Mouse (Mus musculus) cerebellum, postnatal 10 days (tissue): ENCODE results near the gene Lmbr1l.
A peak's percentile ranks its signal among the peaks of the same experiment; 100 is the strongest.

Source experiments
- DNase-seq, 2 experiments: peaks; one replicate each; pipeline ENCODE4 v3.0.0; 2021; ENCODE audit warnings: mixed read lengths in 2 of 2

The Lmbr1l gene

GRCm38 (mm10) chr15:98917538-98918498 is at the start of gene Lmbr1l:
TSS of gene Lmbr1l (minus strand) at chr15:98918231.
- DNase-seq = peak; percentile 100

DNA sequence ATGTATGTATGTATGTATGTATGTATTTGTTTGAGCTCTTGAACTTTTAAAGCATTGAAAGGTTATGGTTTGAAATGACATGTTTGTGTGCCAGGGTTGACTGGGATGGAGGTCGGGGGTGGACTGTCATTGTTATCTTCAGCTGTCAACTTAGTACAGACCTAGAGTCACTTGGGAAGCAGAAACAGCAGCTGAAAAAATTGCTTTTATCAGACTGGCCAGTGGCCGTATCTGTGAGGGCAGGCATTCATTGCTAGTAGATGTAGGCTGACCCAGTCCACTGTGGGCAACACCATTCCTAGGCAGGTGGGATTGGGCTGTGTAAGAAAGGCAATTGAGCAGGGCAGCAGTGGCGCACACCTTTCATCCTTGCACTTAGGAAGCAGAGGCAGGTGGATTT is 41.5 kb upstream of the Lmbr1l start:
- no peak for DNase-seq

- DNase-seq = no peak
These were observed 40.9 kb upstream of the Lmbr1l start for GRCm38 (mm10) chr15:98958901-98959420.

- DNase-seq = no peak
These were observed 39.4 kb upstream of the Lmbr1l start for GRCm38 (mm10) chr15:98957475-98957874.

GRCm38 (mm10) chr15:98956000-98956399 is 38.0 kb upstream of the Lmbr1l start:
- DNase-seq = no peak

- no peak for DNase-seq
These were observed 37.3 kb upstream of the Lmbr1l start for GRCm38 (mm10) chr15:98955324-98955723.

DNA sequence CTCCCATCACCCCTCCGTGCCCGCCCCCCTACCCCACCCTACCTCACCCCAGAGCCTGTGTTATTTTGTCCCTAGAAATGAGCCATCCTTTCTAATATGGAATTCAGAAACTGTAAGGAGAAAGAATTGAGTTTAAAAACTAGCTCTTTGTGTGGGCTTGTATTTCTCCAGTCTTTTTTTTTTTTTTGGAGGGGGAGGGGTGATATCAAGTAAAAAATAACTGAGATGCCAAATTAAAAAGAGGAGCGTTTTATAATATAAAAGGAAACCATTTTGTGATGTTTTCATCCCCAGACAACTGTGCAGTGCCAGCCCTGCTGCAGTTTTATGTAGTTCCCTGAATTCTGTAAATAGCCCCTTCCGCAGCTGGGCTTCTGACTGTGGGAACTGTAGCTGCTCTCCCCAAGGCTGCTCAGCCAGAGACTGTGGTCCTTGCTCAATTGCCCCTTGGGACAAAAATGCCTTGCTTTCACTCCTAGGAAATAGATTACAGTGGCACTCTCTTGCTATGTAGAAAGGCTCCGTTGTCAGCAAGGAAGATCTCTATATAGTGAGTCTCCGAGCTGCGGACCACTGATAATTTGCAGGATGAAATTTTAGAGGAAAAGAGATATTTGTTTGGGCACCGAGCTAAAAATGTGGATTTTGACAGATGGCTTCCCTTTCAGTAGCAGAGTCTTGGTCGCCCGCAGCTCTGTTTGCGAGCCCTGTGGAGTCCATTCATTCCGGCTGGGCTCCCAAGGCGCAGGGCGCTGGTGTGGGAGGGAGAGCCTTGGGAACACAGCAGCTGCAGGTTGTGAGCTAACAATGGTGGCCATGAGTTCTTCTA is 36.6 kb upstream of the Lmbr1l start:
- peak; percentile 75 to 77 for DNase-seq

DNA sequence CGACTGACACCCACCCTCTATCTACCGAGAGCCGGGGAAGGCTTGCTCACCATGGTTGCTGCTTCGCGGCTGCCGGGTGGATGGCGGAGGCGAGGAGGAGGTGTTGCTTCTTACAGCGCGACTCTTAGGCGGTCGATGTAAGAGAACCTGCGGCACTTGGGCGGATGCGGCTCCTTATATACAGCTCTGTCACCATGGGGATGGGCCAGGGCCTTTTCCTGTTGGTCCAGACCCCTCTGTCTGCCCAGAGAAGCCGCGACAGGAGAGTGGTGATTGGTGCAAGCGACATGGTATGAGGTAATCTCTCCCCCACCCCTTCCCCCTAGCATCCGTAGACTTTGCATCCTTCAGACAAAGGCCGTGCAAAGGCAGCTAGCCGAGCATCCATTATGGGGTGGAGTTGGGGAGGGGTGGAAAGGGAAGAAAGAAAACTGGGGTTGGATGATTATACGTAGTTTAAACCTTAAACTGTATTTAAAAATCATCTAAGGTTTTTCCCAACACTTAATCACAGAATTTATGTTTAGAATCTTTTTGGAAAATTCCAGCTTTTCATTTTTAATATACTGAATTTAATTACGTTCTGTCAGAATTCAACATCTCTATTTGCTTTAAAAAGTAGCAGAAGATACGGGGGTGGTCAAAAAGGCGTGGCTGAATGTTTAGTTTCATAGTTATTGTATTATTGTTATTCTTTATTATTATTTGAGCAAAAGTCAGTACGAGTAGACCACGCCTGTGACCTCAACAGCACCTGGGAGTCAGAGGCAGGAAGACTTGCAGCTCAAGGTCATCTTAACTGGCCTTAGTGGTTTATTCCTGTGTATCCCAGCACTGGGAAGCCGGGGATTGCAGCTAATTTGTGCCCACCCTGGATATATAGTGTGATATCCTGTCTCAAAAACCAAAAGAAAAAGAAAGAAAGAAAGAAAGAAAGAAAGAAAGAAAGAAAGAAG is 35.6 kb upstream of the Lmbr1l start, which contains the start of the genes Gm49450 and Tuba1a:
Gene Gm49450 (minus strand): TSS at position 151 of the 956 bp plus-strand sequence.
Gene Tuba1a (minus strand): TSS at position 303 of the 956 bp plus-strand sequence.
- DNase-seq = peak; percentile 98 to 99

DNA sequence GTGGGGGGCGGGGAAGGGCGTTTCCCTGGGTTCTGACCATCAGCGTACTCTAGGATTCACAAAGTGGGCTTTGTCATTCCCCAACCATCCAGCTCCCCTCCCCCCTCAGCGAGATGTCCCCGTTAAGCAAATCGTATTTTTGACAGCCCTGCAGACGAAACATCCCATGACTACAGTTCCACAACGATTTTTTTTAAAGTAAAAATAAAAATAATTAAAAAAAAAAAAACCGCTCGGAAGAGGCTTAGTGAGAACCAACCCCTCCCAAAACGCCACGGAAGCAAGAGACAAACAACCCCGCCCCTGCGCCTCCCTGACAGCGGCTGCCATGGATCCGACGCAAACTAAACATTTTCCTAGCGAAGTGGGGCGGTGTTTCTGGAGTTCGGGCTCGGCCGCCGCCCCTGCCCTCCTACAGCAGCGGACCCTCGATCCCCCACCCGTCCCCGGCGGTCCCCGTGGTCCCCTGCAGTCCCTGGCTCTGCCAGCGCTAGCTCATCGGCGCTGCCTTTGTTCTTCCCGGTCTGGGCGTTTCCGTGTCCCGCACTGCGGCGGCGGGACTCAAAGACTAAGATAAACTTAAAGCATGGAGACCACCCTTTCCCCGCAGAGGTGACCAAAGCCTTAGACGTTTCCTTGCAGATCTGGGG is 34.8 kb upstream of the Lmbr1l start:
- peak; percentile 86 to 87 for DNase-seq

- DNase-seq = peak; percentile 48 to 51
These were observed 34.0 kb upstream of the Lmbr1l start for GRCm38 (mm10) chr15:98952063-98952455.

- DNase-seq = peak; percentile 57 to 60
These were observed 33.4 kb upstream of the Lmbr1l start for GRCm38 (mm10) chr15:98951122-98952062.

GRCm38 (mm10) chr15:98949607-98949892 is 31.5 kb upstream of the Lmbr1l start:
- peak; percentile 52 to 60 for DNase-seq

- DNase-seq = peak; percentile 40 to 54
These were observed 31.0 kb upstream of the Lmbr1l start for GRCm38 (mm10) chr15:98948857-98949606.

DNA sequence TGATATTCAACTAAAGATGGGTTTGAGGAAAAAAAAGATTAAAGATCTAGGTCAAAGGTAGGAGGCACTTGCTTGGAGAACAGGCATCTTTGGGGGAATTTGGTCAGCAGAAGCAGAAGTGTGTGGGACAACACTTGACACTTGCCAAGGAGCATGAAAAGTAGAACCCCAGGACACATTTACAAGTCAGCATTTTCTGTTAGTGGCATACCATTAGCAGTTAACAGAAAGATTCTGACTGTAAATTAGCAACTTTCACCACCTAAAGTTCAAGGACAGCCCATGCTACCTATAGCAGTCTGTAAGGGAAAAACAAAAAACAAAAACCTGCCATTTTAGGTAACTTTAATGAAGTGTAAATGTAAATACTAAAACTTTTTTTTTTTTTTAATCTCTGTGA is 30.4 kb upstream of the Lmbr1l start:
- no peak for DNase-seq

- DNase-seq = no peak
These were observed 29.9 kb upstream of the Lmbr1l start for GRCm38 (mm10) chr15:98947884-98948283.

GRCm38 (mm10) chr15:98943133-98943532 is 25.1 kb upstream of the Lmbr1l start:
- no peak for DNase-seq

DNA sequence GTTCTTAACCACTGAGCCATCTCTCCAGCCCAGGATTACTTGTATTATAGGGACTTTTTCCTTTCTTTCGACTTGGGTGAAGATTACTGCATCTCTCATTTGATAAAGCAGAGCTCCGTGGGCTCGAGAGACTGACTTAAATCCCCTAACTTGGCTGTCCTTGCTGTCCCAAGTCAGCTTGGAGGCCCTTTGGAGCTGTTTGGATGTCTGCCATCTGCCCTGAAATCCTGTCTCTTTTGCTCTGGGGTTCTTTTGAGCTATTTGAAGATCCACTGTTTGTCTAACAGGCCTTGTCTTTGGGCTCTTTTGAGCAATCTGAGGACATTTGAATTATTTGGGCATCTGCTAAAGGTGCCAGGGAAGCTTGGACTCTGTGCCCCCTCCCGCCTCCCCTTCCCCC is 24.1 kb upstream of the Lmbr1l start:
- peak; percentile 52 to 55 for DNase-seq

GRCm38 (mm10) chr15:98941539-98941938 is 23.5 kb upstream of the Lmbr1l start:
- DNase-seq = no peak

GRCm38 (mm10) chr15:98940816-98941215 is 22.8 kb upstream of the Lmbr1l start:
- DNase-seq = peak; percentile 69 to 74
